Mouse (Mus musculus): Measurements from ENCODE around the gene Mapk8.

Mapk8 gene

GRCm38 (mm10) chr14:33347738-33348137 is 99.2 kb downstream of the Mapk8 start:
- DNase-seq: no peak

GRCm38 (mm10) chr14:33346546-33346945 is 100.4 kb downstream of the Mapk8 start:
- DNase-seq: no peak

- DNase-seq: peak; percentile 42 to 49
Measured at GRCm38 (mm10) chr14:33343131-33343725, 103.7 kb downstream of the Mapk8 start.

DNA sequence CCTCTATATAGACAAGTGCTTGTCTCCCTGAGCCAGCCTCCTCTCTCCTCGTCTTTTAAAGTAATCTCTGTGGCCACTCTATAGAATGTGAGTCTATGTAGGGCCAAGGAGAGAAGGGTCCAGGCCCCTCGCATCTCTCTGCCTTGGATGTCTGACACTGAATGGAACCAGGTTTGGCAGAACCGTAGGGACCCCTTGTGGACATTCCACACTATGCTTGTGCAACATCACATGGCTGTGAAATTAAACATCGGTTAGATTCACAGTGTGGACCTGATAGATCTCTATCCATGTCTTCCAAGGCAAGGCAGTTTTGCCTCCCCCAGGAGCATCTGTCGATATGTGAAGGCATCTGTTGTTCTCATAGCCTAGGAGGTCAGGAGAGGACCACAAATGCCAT is 108.3 kb downstream of the Mapk8 start:
- DNase-seq: no peak

DNA sequence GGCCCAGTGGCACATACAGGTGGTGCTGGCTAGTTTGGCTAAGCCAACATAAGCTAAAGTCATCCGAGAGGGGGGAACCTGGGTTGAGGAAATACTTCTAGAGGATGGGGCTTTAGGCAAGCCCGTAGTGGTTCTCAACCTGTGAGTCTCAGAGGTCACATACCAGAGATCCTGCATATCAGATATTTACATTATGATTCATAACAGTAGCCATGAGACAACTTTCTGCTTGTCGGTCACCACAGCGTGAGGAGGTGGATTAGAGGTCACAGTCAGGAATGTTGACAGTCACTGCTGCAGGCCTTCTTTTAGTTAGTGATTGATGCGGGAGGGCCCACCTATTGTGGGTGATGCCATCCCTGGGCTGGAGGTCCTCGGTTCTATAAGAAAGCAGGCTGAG is 111.2 kb downstream of the Mapk8 start:
- DNase-seq: no peak

DNA sequence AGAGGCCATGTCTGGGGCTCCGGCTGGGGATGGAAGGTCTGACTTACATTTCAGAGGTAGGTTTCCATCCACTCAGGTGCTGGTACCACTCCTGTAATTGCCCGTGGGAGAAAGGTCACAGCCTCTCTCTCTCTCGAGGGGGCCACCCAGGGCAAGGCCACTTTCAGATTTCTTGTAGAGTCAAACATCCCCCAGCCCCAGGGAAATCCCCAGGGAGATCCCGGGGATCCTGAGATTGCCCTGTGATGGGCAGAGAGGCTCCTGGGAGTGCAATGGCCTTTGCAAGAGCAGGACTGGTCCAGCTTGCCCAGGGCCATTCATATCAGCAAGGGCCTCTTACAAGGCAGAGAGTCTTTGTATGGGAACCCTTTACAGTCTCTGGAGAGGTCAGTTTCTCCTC is 112.6 kb downstream of the Mapk8 start:
- no peak for DNase-seq

GRCm38 (mm10) chr14:33333833-33334232 is 113.1 kb downstream of the Mapk8 start:
- no peak for DNase-seq

DNA sequence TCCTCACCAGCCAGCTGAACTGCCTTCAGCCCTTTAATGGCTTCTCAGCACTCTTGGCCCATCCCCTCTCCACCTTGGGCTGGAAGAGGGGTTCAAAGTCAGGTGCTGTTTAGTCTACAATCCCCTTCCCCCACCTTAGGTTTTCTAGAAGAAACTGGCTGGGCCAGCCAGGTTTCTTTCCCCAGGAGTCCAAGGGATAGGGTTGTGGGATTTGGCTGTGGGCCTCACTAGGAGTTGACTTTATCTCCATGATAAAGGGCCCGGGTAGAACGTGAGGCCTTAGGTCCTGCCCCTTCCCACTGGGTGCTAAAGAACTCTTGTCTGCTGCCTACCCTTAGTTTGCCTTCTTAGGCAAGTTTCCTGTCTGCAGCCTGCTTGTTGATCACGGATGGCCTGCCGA is 115.3 kb downstream of the Mapk8 start:
- no peak for DNase-seq

- DNase-seq: no peak
Measured at GRCm38 (mm10) chr14:33330986-33331385, 116.0 kb downstream of the Mapk8 start.

GRCm38 (mm10) chr14:33329297-33329805 is 117.6 kb downstream of the Mapk8 start:
- no peak for DNase-seq

- no peak for DNase-seq
Measured at GRCm38 (mm10) chr14:33328369-33328768, 118.6 kb downstream of the Mapk8 start.

Measured in cerebellum, postnatal 36 days (tissue).